Mouse (Mus musculus) granulocyte monocyte progenitor cell, adult 5-6 weeks (primary cell): ENCODE results near the gene Adam8. TPM values are rescaled to one million over a fixed set of nuclear protein-coding genes. Genes with fewer than 3 reads are reported as not detected.

ENCODE experiments used
- ATAC-seq: replicated peaks from 2 replicates; pipeline ENCODE4 v1.8.0; 2016; ENCODE audit warnings: mild to moderate bottlenecking, moderate TSS enrichment, inconsistent platforms; ENCODE audit not compliant: poor library complexity, severe bottlenecking
- total RNA-seq, 2 experiments: library from RNA; stranded (forward) in 1 of 2; stranded (reverse) in 1 of 2; fragments of 200-712, 200-1000 nt in 1 of 2; fragments of >200 nt in 1 of 2; fragmentation: Nextera tagmentation in 1 of 2; gene quantifications; 2 replicates each; pipeline ENCODE4 v1.2.3; 2014 to 2017

Gene Adam8
- total RNA-seq, 2 experiments from 2014 or later: 1.3 TPM; not detected in 1

- no peak for ATAC-seq
Measured at GRCm38 (mm10) chr7:139980778-139981177, 11.6 kb downstream of the Adam8 start.

- peak; percentile 17 for ATAC-seq
Measured at GRCm38 (mm10) chr7:139979011-139979719, 13.2 kb downstream of the Adam8 start.

DNA sequence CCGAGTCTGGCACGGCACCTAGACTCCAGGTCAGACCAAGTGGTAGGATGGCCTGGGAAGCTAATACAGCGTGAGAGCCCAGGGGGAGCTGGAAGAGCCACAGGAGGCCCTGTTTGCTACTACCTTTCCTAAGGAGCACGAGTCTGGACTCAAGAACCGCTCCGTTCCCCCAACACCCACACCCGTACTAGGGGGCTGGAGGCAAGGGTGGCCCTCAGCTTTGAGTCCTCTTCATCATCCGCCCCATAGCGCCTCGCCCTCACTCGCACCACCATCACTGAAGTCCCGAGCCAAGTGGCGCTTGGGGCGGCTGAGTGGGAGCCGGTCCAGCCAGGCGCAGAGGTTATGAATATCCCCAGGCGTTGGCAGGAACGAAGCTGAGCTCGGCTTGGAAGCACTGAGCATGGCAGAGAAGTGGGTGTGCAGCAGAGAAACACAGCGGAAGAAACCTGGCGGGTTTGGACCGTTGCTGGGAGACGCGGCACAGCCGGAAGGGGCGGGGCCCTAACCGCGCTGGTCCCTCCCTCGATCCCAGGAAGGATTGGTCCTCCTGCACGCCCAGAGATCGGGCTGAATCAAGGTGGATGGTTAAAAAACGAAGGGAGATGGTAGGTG is 14.0 kb downstream of the Adam8 start, which contains the start of gene 6430531B16Rik:
TSS of gene 6430531B16Rik (minus strand) at position 478 of the 615 bp plus-strand sequence.
- ATAC-seq: peak; percentile 53

GRCm38 (mm10) chr7:139975471-139975870 is 16.9 kb downstream of the Adam8 start:
- ATAC-seq: no peak

DNA sequence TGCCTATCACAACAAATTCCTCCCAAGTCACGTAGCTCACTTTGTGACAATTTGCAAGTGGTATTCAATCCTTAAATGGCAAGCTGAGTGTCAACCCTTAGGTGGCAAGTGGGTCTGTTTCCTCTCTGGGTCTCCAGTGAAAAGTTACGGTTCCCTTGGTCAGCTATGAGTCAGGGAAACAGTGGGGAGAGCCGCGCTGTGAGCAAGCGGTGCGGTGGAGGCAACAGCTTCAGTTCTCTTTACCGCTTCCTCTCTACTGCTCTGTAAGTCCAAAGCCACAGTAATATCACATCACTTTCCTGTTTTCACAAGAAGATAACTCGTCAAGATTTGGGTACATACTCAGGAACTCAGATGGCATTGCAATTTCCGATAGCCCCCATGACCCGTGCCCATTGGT is 18.1 kb downstream of the Adam8 start:
- ATAC-seq: peak; percentile 54

DNA sequence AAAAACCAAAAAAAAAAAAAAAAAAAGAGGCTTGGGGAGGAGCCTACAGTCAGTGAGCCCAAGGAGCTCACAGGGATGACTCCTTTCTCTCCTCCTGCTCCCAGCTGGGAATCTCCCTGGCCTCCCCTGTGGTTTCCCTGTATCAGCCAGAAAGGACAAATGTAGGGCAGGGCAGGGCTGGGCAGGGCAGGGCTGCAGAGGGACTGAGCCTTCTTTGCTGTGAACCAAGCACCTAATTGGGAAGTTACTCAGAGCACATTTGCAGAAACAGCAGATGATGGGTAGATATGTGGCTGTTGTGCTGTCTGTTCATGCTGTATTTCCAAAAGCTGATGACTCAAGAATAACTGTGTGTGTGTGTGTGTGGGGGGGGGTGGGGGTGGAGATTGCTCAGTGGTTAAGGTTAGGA is 19.4 kb downstream of the Adam8 start:
- peak; percentile 22 for ATAC-seq

- peak; percentile 53 for ATAC-seq
Measured at GRCm38 (mm10) chr7:139971436-139971835, 20.9 kb downstream of the Adam8 start.

DNA sequence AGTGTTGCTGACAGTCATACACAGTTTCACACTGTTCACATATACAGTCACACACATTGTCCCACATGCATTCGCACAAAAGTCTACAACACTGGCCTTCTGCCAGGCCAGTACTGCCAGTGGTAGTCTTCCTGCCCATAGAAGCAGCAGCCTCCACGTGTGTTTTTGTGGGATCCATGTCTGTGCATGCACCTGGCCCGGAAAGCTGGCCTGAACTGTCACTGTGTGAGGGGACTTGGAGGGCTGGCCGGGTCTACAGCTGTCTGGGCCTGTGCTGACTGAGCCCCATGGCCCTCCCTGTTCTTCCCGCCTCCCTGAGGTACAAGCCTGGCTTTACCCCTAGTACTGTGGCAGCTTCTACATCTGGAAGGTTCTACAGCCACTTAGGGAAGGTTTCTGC is 21.4 kb downstream of the Adam8 start:
- no peak for ATAC-seq

DNA sequence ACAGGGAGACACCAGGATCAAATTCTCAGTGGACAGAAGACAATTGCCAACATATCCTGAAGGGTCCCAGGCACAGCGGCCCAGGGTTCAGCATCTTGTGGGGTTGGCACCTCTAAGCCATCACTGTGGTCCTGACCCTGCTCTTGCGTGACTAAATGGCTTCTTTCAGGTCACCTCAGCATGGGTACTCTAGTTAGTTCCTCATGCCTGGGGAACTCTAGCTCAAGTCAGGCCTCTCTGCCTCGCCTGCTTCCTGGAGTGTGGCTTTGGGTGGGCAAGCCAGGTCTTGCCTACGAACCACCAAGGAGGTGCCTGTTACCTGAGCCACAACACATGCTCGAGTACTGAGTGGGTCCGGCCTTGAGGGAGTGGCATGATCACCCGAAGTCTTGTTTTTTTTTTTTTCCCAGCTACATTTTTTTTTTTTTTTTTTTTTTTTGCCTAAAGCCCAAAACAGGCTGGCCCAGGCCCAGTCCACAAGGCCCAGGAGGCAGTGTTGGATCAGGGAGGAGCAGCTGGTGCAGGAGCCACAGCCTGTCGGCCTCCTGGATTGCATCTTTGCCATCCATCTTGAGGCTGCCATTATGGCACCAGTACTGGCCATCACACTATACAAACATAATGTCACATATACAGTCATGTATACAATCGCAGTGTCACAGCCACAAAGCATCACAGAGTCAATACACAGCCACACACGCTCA is 22.0 kb downstream of the Adam8 start:
- ATAC-seq: 0 out of 2 replicates have a peak, but pooled peaks have one; percentile 3

DNA sequence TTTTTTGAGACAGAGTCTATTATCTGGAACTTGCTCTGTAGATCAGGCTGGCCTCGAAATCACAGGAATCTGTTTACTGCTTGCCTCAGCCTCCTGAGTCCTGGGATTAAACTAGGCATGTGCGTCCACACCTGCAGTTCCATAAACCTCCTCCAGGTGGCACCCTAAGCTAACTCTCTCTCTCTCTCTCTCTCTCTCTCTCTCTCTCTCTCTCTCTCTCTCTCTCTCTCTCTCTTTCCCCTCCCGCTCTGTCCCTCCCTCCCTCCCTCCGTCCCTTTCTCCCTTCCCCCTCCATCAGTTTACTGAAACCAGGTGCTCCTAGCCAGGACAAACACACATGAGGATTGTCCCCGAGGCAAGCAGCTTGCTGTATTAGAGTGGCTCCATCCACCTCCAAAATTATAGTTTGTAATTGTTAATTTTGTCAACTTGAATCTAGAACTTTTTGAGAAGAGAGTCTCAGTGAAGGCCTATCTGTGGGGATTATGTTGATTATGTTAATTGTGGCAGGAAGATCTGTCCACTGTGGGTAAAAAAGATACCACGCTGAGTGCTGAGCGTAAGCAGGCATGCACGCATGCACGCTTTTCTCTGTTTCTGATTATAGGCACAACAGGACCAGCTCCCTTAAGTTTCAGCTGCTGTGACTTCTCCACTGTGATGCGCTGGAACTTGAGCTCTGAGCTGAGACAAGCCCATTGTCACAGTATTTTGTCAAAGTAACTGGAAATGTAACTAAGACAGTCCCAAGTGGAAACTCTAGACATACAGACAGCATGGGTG is 22.8 kb downstream of the Adam8 start:
- peak; percentile 18; the same call in 1 of the 2 replicates for ATAC-seq

- ATAC-seq: no peak
Measured at GRCm38 (mm10) chr7:139968428-139968827, 23.9 kb downstream of the Adam8 start.

- no peak for ATAC-seq
Measured at GRCm38 (mm10) chr7:139967175-139967574, 25.2 kb downstream of the Adam8 start.

DNA sequence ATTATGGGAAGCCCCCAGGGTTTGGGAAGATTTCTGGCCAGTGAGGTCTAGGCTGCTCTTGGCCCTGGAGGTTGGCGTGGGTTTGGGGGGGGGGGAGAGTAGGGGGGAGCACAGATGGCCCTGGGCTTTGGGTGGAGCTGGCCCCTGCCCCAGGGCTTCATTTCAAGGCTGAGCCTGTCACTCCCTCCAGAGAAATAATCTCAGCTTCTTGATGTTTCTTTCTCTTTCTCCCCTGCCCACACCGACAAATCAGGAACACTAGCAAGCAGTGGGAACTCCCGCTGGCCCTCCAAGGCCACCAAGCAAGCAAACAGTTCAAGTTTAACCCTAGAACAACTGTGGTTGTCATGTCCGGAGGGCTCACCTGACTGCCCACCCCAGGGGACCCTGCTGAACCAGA is 28.5 kb downstream of the Adam8 start:
- no peak for ATAC-seq

DNA sequence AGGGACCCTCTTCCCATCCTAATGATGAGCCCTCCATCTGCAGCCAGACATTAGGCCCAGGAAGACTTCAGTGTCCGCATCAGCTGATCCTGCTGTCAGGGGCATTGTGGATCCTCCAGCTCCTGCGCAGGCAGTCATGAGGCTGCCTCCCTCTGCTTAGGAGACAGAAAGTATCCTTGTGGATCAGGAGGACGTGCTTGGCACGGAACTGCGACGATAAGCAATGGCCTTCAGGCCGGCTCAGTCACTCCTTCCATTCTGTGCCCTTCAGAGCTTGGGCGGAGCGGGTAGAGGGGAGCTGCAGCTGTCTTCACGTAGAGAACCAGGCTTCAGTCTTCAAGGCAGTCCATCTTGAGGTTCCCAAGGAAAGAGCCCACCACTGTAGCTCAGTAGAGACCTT is 31.2 kb downstream of the Adam8 start:
- no peak for ATAC-seq

GRCm38 (mm10) chr7:139957958-139958357 is 34.4 kb downstream of the Adam8 start:
- no peak for ATAC-seq

DNA sequence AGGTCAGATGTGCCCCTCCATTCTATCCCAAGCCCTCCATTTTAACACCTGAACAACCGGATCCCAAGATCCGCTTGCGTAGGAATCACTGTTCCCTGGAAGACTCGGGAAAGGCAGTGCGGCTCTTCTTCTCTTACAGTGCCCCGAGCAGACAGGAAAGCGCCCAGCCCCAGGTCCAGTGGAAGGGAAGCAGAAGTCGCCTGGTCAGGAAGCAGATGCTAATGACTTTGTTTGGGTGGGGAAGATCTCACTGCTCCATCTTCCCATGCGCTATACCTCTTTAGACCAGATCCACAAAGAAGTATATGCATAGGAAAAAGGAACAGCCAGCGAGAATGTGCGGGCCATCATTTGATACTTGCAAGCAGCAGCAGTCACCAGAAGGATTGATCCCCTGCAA is 34.9 kb downstream of the Adam8 start:
- peak; percentile 85 for ATAC-seq

GRCm38 (mm10) chr7:139956658-139957057 is 35.7 kb downstream of the Adam8 start:
- ATAC-seq: no peak

DNA sequence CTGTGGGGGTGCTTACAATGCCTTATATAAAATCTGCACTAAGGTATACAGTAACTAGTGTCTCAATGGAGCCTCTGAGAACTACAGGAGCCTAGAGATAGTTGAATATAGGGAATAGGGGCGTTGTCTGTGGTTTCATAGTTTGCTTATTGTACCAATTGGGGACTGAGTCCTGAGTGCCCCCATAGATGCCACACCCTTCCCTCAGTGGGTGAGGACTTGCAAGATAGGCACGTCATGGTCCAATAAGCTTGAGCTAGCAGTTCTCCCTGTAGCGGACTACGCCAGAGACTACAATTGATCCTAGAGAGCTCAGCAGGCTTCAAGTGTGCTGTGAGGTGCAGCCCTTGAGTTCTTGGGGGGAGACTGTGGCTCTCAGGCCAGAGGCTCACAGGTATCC is 36.9 kb downstream of the Adam8 start:
- no peak for ATAC-seq

DNA sequence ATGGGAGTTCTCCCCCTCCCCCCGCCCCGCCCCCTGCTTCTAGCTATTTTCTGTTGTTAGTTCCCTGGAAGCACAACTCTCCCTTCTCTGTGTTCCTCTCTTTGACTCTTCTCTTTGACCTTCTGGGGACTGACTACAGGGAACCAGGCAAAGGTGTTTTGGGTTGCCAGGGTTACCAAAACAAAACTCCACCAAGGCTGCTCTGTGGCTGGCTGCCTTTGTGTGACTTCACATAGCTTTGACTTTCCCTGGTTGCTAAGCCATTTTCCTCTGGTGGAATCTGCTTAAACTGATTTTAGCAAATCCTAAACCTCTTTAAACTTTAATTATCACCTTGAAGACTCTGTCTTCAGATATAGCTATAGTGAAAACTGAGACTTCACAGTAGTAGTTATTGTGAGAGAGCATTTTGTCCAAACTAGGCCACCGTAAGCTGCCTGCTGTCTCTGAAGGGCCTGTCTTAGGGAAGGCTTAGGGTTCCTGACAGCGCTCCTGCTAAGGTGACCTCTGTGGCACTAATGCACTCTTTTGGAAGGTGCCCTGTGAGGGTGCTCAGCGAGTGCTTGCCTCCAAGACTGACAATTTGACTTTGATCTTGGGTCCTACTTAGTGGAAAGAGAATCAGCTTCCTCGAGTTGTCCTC is 40.2 kb downstream of the Adam8 start:
- no peak for ATAC-seq

DNA sequence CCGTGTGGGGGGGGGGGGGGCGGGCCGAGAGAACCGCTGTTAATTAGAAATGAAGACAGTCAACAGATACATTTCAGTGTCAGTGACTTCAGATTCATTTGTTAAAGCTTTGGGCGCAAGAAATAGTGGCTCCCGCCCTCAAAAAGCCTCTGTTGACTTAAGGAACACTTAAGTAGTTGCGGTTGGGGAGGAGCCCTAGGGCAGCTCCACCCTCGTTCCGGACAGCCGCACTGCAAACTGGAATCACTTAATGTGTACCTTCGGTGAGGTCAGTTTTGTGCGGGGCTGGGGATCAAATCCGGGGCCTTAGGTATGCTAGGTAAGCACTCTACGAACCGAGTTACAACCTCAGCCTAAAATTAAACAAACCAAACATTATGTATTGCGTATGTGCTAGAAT is 41.3 kb downstream of the Adam8 start:
- ATAC-seq: peak; percentile 22; the same call in 1 of the 2 replicates
